In genomic region chr13:73803450-73804178, GRCm38 (mm10) we compare ENCODE assay signal across 7 mouse cellular contexts. TPM values are rescaled to one million over a fixed set of nuclear protein-coding genes. Genes with fewer than 3 reads are reported as not detected.
DNase-seq lines count a peak whose midpoint lies in the region; ATAC-seq and TF ChIP-seq lines count a peak whose summit lies in the region.

No protein-coding gene starts in this region.

- no peaks in the 10 kb centered on the region for H3K79me3 ChIP-seq in C2C12 (ENCODE audit: low read depth)

- no peak overlapping the region for H3K27ac ChIP-seq in forebrain, embryonic 13.5 days
- H3K27ac ChIP-seq in midbrain, embryonic 13.5 days = no peak overlapping the region

- H3K9ac ChIP-seq in forebrain, embryonic 13.5 days = no peak overlapping the region
- no peak overlapping the region for H3K9ac ChIP-seq in midbrain, embryonic 13.5 days (replicated peaks)

- peaks cover 43% of the 10 kb centered on the region for H3K36me3 ChIP-seq in C2C12 (ENCODE audit: control insufficient read depth, insufficient read depth)
- peaks cover 92% of the 10 kb centered on the region for H3K36me3 ChIP-seq in forebrain, embryonic 13.5 days (ENCODE audit: poor library complexity, severe bottlenecking)
- H3K36me3 ChIP-seq in midbrain, embryonic 13.5 days = peaks cover 85% of the 10 kb centered on the region

- no peak overlapping the region for H3K4me2 ChIP-seq in forebrain, embryonic 13.5 days
- no peak overlapping the region for H3K4me2 ChIP-seq in midbrain, embryonic 13.5 days (replicated peaks)

- WGBS in forebrain, embryonic 13.5 days = 93% methylated on average over 8 of the region's 8 CpGs
- 93% methylated on average over 8 of the region's 8 CpGs for WGBS in midbrain, embryonic 13.5 days

- no peak overlapping the region for H3K4me3 ChIP-seq in C2C12 (ENCODE audit: insufficient read depth, poor library complexity, severe bottlenecking)
- H3K4me3 ChIP-seq in forebrain, embryonic 13.5 days = no peak overlapping the region
- no peak overlapping the region for H3K4me3 ChIP-seq in midbrain, embryonic 13.5 days (replicated peaks)

- TF ChIP-seq CTCF in C2C12 (IDR thresholded peaks at IDR 0.05; ENCODE audit: control insufficient read depth, insufficient read depth, insufficient read length) = no peak

- no peaks in the 10 kb centered on the region for H3K27me3 ChIP-seq in C2C12 (ENCODE audit: control insufficient read depth, insufficient read depth, insufficient read length)
- H3K27me3 ChIP-seq in forebrain, embryonic 13.5 days = no peaks in the 10 kb centered on the region
- no peaks in the 10 kb centered on the region for H3K27me3 ChIP-seq in midbrain, embryonic 13.5 days

- ATAC-seq in monocyte, adult 5-6 weeks (replicated peaks; ENCODE audit: insufficient number of reproducible peaks, low FRiP score, low TSS enrichment, poor library complexity, severe bottlenecking) = peak; percentile 93
- ATAC-seq in forebrain, embryonic 13.5 days = no peak
- no peak for ATAC-seq in midbrain, embryonic 13.5 days

- H3K9me3 ChIP-seq in forebrain, embryonic 13.5 days (replicated peaks) = no peaks in the 10 kb centered on the region
- no peaks in the 10 kb centered on the region for H3K9me3 ChIP-seq in midbrain, embryonic 13.5 days

- no peaks in the 10 kb centered on the region for H3K4me1 ChIP-seq in forebrain, embryonic 13.5 days
- no peaks in the 10 kb centered on the region for H3K4me1 ChIP-seq in midbrain, embryonic 13.5 days (replicated peaks)

- peak overlapping the region; percentile 58 for H3ac ChIP-seq in C2C12 (ENCODE audit: control insufficient read depth, insufficient read length, low read depth)

- H3K79me2 ChIP-seq in C2C12 (ENCODE audit: control insufficient read depth, insufficient read depth) = no peaks in the 10 kb centered on the region

- DNase-seq in adipocyte (ENCODE audit: low spot score) = peak; percentile 68
- peak; percentile 88 to 90 for DNase-seq in heart, adult 9 months (ENCODE audit: low spot score in 2 of 2)
- DNase-seq in layer of hippocampus, postnatal 14 days (ENCODE audit: low spot score in 2 of 2) = peak; percentile 11 to 44

TF ChIP-seq in C2C12, 6 proteins besides CTCF, POLR2A, EP300 and RAD21:
- TF ChIP-seq MAX (IDR thresholded peaks at IDR 0.05) (peak; percentile 47), MYOG (IDR thresholded peaks at IDR 0.05; ENCODE audit: control insufficient read depth, extremely low read depth, insufficient read length) (no peak), MYOD1 (IDR thresholded peaks at IDR 0.05; ENCODE audit: control insufficient read depth, insufficient read length, low read depth) (peak; percentile 90), CEBPB (IDR thresholded peaks at IDR 0.05; ENCODE audit: low read depth) (no peak), USF1 (IDR thresholded peaks at IDR 0.05; ENCODE audit: low read depth) (no peak), FOSL1 (IDR thresholded peaks at IDR 0.05; ENCODE audit: insufficient read depth, low read length, poor library complexity, severe bottlenecking) (peak; percentile 11)
TF ChIP-seq in C2C12: peak in this region for 3.

RNA-seq across cellular contexts. Expression of gene Nkd2, which starts 43.8 kb away (rescaled TPM):
- polyA plus RNA-seq in C2C12 (2012; fragmentation: generic; extraction: Trizol) = 0.04 TPM
- 10 to 100 TPM; 13.7 to 14.1 TPM for total RNA-seq in layer of hippocampus, postnatal 14 days (2021)
- not detected in 3 replicates for total RNA-seq in monocyte, adult 5-6 weeks (2017)
- polyA plus RNA-seq in forebrain, embryonic 13.5 days (2015; fragmentation: Nextera tagmentation; extraction: Ambion mirVana) = 3.4 and 4.8 TPM in 2 replicates
- 7.2 and 7.6 TPM in 2 replicates for polyA plus RNA-seq in midbrain, embryonic 13.5 days (2015; fragmentation: Nextera tagmentation; extraction: Ambion mirVana)

Comparison
In these comparisons a context has a peak if more than half of its experiments do, and no peak if none do; other contexts are left out.
1. DNase-seq: peak in every context shown above with its lines; median percentile 89 in heart, adult 9 months; 68 in adipocyte; 28 in layer of hippocampus, postnatal 14 days.